ENCODE assay signal across 20 mouse cellular contexts in genomic region chr7:107403261-107403660, GRCm38 (mm10). TPM values are rescaled to one million over a fixed set of nuclear protein-coding genes. Genes with fewer than 3 reads are reported as not detected.
"Had no signal": no experiment of that assay in that cellular context is flagged by ENCODE, and none has a peak within 500 bp of the region (broad histone marks: within the 10 kb centered on the region; RNA-seq: fewer than 3 reads in every experiment).

No protein-coding gene starts in this region.

- ATAC-seq: liver, embryonic 12.5 days; midbrain, embryonic 13.5 days; midbrain, embryonic 16.5 days had no signal

- H3K4me3 ChIP-seq: limb, embryonic 10.5 days; limb, embryonic 13.5 days; liver, embryonic 12.5 days; liver, embryonic 15.5 days; midbrain, embryonic 13.5 days; neural tube, embryonic 12.5 days had no signal

- H3K4me2 ChIP-seq: limb, embryonic 13.5 days; liver, embryonic 12.5 days; liver, embryonic 15.5 days; midbrain, embryonic 13.5 days; neural tube, embryonic 12.5 days had no signal

- H3K9ac ChIP-seq: limb, embryonic 13.5 days; liver, embryonic 12.5 days; liver, embryonic 15.5 days; midbrain, embryonic 13.5 days; neural tube, embryonic 12.5 days had no signal

- H3K4me1 ChIP-seq: limb, embryonic 10.5 days; limb, embryonic 13.5 days; liver, embryonic 12.5 days; liver, embryonic 15.5 days; midbrain, embryonic 13.5 days; neural tube, embryonic 12.5 days had no signal

- DNase-seq: kidney, adult 9 months; kidney, postnatal 14 days; kidney, postnatal 4 days; liver; lung, adult 18-20 months; lung, postnatal 14 days; retina, postnatal 1 day; right cerebral cortex, postnatal 25 days; thymus, adult 18-20 months; thymus, postnatal 4 days had no signal

- H3K36me3 ChIP-seq: limb, embryonic 10.5 days; limb, embryonic 13.5 days; liver, embryonic 12.5 days; liver, embryonic 15.5 days; midbrain, embryonic 13.5 days; neural tube, embryonic 12.5 days had no signal

- H3K27ac ChIP-seq: limb, embryonic 10.5 days; limb, embryonic 13.5 days; liver, embryonic 12.5 days; liver, embryonic 15.5 days; macrophage; midbrain, embryonic 13.5 days; neural tube, embryonic 12.5 days had no signal

- H3K27me3 ChIP-seq: limb, embryonic 13.5 days; liver, embryonic 12.5 days; liver, embryonic 15.5 days; midbrain, embryonic 13.5 days; neural tube, embryonic 12.5 days had no signal

- H3K9me3 ChIP-seq: limb, embryonic 10.5 days; limb, embryonic 13.5 days; liver, embryonic 12.5 days; liver, embryonic 15.5 days; midbrain, embryonic 13.5 days; neural tube, embryonic 12.5 days had no signal

RNA-seq across cellular contexts. Expression of gene Syt9, which starts 32.7 kb away (rescaled TPM):
- total RNA-seq: megakaryocyte, adult 5-6 weeks; neutrophil, adult 5-6 weeks had no signal
- polyA plus RNA-seq: macrophage had no signal
